Mouse (Mus musculus) kidney, embryonic 14.5 days (tissue): ENCODE results near the gene Nedd9. TPM values are rescaled to one million over a fixed set of nuclear protein-coding genes. Genes with fewer than 3 reads are reported as not detected.
"Not testable (repeated sequence)": the region's sequence is repeated elsewhere in the genome, so short reads cannot be mapped to it uniquely, and the experiment has no call there.

Source experiments
- ATAC-seq: fragments of 200-750 bp; cut with Nextera tagmentation; 2 replicates; pipeline ENCODE4 v1.8.0; 2017; ENCODE audit warnings: moderate number of reproducible peaks, mild to moderate bottlenecking, moderate TSS enrichment, moderate library complexity; ENCODE audit not compliant: low FRiP score, low TSS enrichment
- H3K27ac ChIP-seq: fragments of 300-500 bp; sonication (generic); 2 replicates; pipeline ENCODE4 v1.5.1; 2014; ENCODE audit warnings: low read depth, mild to moderate bottlenecking, low read length, moderate library complexity, mixed read lengths
- H3K27me3 ChIP-seq: fragments of 300-500 bp; sonication (generic); 2 replicates; pipeline ENCODE4 v1.6.1; 2014; ENCODE audit warnings: mild to moderate bottlenecking, low read length; ENCODE audit not compliant: control insufficient read depth, insufficient read depth
- H3K36me3 ChIP-seq: fragments of 300-500 bp; sonication (generic); 2 replicates; pipeline ENCODE4 v1.6.1; 2014; ENCODE audit warnings: low read length, mixed read lengths; ENCODE audit not compliant: control insufficient read depth, insufficient read depth
- H3K4me1 ChIP-seq: fragments of 300-500 bp; sonication (generic); 2 replicates; pipeline ENCODE4 v1.6.1; 2014; ENCODE audit warnings: low read length, mixed read lengths; ENCODE audit not compliant: control insufficient read depth, insufficient read depth
- H3K4me2 ChIP-seq: fragments of 300-500 bp; sonication (generic); replicated peaks from 2 replicates; pipeline ENCODE4 v1.6.1; 2014; ENCODE audit warnings: low read depth, mild to moderate bottlenecking, low read length
- H3K4me3 ChIP-seq: fragments of 300-500 bp; sonication (generic); 2 replicates; pipeline ENCODE4 v1.5.1; 2014; ENCODE audit warnings: mild to moderate bottlenecking, low read length
- H3K9ac ChIP-seq: fragments of 300-500 bp; sonication (generic); 2 replicates; pipeline ENCODE4 v1.6.1; 2014; ENCODE audit warnings: low read depth, mild to moderate bottlenecking, low read length, moderate library complexity
- H3K9me3 ChIP-seq: fragments of 300-500 bp; sonication (generic); 2 replicates; pipeline ENCODE4 v1.6.1; 2016; ENCODE audit warnings: low read length; ENCODE audit not compliant: control insufficient read depth
- WGBS: fragments of 180-500 bp; shearing (Covaris S2); extraction: QIAGEN DNeasy Blood & Tissue Kit; methylation state at CpG from one replicate; pipeline ENCODE4 v1.1.7; 2014; 5-methylcytosine and 5-hydroxymethylcytosine counted together
- polyA plus RNA-seq: library from polyadenylated mRNA; unstranded; fragments of >200 nt; fragmentation: Nextera tagmentation; extraction: Ambion mirVana; gene quantifications from 2 replicates; pipeline ENCODE4 v1.2.1, GENCODE M21; 2014

The Nedd9 gene
- polyA plus RNA-seq, 1 experiment from 2014 or later = 24.9 TPM

GRCm38 (mm10) chr13:41263304-41264006 is 223.7 kb downstream of the Nedd9 start:
- Histone ChIP-seq H3K4me2 (no peak overlapping the region), H3K4me1 (no peaks in the 10 kb centered on the region), H3K27me3 (no peaks in the 10 kb centered on the region), H3K9ac (no peak overlapping the region), H3K27ac (no peak overlapping the region), H3K9me3 (no peaks in the 10 kb centered on the region), H3K4me3 (no peak overlapping the region), H3K36me3 (no peaks in the 10 kb centered on the region)
- WGBS = 71% methylated on average over 5 of the region's 5 CpGs
- ATAC-seq = no peak

- not testable (repeated sequence) for H3K36me3 ChIP-seq, H3K9me3 ChIP-seq, H3K27me3 ChIP-seq, H3K4me1 ChIP-seq, ATAC-seq, H3K9ac ChIP-seq, H3K4me2 ChIP-seq, H3K4me3 ChIP-seq, H3K27ac ChIP-seq
- 96% methylated on average over 8 of the region's 8 CpGs for WGBS
These were observed 225.5 kb downstream of the Nedd9 start for GRCm38 (mm10) chr13:41261617-41262016.

Other genes starting within 250 kb of the Nedd9 start
- 7.2 and 11.0 TPM in 2 replicates for gene Smim13, start 237.5 kb downstream of the Nedd9 start, polyA plus RNA-seq
- gene Gm17364, start 213.4 kb downstream of the Nedd9 start, polyA plus RNA-seq = not detected in 2 replicates
- gene Tmem170b, start 118.5 kb upstream of the Nedd9 start, polyA plus RNA-seq = 7.6 and 13.6 TPM in 2 replicates